Mouse (Mus musculus) frontal cortex, postnatal 14 days (tissue): ENCODE measurements around the gene Fam186b.

Experiments
- DNase-seq, 2 experiments: peaks; one replicate each; pipeline ENCODE4 v3.0.0; 2022; ENCODE audit warnings: low spot score in 2 of 2

The Fam186b gene

GRCm38 (mm10) chr15:99320168-99320674 is 24.5 kb upstream of the Fam186b start:
- no peak for DNase-seq

DNA sequence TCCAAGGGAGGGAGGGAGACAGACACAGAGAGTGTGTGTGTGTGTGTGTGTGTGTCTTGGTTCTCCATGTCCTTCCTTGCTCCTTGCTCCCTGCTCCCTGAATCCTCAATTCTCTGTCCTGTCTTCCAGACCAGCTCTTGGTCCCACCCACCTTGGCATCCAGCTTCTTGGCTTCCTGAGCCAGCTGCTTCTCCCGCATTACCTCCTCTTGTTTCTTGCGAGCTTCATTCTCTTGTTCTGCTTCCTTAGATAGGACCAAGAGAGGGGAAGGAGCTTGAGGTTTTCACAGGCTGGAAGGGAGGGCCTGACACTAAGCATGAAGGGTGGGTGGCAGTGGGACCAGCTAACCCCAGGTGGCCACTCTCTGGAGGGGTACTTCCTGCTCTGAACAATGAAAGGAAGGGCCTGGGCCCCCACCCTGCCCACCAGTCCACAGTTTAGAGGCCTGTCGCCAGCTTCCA is 23.8 kb upstream of the Fam186b start:
- DNase-seq = no peak

DNA sequence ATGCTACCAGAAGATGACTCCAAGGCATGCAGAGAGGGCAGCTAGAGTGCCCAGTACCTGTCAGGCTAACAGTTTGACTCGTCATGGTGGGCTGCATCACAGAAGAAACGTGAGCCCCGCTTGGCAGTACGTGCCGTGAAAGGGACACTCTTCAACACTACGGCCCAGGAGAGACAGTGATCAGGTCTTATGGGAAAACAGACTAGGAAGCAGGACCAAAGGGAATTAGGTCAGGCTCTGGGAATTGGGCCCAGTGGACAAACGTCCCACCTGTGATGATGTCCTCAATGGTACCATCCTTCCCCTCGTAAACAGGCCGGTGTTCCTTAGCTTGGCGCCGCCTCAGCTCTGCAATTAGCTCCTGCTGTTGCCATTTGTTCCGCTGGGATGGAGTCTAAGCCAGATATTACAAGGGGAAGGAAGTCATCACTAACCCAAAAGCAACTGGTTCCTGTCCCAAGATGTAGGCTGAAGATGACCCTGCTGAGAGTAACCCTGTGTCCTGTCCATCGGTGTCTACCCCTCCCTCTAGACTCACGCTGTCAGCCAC is 23.2 kb upstream of the Fam186b start:
- no peak for DNase-seq

DNA sequence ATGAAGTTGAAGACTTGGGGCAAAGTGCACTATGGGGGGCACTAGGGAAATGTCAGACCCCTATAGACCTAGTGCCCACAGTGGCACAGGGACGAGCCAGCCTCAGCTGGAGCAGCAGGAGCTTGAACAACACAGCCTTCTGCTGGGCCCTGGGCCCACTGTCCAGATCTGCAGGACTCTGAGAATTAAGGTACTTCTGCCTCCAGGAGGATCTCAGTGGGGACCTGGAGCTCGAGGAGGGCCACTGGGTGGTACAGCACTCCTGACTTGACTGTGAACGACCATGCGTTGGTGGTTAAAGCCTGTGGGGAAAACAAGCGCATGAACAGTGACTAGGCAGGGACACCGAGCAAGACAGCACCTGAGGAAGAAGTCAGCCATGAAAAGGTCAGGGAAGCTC is 22.4 kb upstream of the Fam186b start:
- no peak for DNase-seq

GRCm38 (mm10) chr15:99317267-99317651 is 21.6 kb upstream of the Fam186b start:
- no peak for DNase-seq

DNA sequence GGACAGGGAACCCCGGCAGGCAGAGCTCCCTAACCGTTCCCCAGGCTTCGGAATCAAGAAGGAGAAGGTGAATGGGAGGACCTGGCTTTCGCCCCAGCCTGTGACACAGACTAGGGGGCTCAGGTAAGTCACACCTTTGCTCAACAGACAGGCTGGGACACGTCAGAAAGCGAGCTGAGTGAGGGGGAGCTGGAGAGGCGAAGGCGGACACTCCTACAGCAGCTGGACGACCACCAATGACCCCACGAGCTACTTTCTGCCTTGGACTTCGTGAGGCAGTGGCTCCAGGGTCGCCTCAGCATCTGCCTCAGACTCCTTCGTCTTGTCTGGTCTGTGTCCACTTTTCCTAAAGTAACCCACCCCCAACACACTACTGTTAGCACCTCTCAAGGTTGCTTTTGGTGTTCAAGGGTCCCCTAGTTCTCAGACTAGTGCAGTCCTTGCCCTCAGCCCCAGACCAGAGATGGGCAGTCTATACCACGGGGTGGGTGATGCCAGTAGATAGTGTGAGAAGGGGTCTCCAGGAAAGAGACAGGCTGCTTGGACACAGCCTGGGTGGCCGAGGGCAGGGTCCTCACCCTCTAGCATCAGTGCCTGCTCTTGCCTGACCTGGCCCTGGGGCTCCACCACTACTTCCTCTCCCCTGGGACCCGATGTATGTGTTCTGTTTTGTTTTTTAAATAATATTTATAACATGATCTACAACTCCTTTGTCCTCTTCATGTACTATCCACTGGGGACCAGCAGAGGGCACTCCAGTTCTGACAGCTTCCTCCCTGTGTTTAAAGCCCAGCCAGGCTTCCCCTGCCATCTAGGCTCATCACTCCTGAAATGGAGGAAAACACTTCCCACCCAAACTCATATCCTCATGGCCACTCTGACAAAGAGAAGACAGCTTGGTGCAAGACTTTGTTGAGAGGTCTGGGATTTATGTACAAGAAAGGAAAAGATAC is 20.9 kb upstream of the Fam186b start:
- DNase-seq = peak; percentile 57 to 79

DNA sequence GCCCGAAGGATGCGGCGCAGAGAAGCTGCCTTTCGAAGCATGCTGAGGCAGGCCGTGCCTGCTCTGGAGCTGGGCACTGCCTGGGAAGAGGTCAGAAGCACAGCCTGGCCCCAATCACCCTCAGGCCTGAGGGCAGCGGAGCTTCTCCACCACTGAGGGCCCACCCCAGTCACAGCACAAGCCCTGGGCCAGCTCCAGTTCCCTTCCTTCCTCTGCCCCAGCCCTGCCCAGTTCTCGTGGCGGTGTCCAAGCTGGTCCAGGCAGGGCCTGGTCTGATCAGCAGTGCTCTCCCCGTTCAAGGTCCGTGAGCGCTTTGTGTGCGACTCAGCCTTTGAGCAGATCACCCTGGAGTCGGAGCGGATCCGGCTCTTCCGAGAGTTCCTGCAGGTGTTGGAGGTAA is 19.2 kb upstream of the Fam186b start:
- no peak for DNase-seq

DNA sequence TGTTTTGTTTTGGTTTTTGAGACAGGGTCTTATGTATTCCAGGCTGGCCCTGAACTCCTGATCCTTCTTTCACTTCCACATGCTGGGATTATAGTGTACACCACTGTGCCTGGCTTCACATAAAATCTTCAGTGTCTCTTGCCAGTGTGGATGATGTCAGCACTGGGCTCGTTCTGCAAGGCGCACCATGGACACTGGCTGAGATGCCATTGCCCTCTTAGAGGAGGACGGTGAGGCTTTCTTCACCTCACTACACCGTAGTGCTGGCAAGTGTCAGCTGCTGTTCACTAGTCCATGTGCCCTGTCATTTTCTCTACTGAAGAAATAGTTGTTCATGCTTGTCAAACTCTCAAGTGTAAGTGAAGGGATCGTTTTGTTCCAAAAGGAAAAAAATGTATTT is 14.9 kb upstream of the Fam186b start:
- no peak for DNase-seq

- DNase-seq = no peak
Measured at GRCm38 (mm10) chr15:99309549-99309948, 13.9 kb upstream of the Fam186b start.

DNA sequence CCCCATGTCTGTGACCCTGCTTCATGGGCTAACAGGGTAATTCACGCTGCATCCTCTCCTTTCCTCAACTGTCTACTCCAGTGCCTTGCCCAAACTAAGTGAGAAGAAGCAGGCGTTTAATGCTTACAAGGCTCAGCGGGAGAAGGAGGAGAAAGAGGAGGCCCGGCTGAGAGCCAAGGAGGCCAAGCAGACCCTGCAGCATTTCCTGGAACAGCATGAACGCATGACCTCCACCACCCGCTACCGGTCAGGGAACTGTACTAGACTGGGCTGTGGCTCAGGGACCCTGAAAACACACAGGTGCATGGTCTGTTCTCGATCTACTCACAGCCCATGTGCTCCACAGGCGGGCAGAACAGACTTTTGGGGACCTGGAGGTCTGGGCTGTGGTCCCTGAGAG is 11.8 kb upstream of the Fam186b start:
- DNase-seq = no peak

DNA sequence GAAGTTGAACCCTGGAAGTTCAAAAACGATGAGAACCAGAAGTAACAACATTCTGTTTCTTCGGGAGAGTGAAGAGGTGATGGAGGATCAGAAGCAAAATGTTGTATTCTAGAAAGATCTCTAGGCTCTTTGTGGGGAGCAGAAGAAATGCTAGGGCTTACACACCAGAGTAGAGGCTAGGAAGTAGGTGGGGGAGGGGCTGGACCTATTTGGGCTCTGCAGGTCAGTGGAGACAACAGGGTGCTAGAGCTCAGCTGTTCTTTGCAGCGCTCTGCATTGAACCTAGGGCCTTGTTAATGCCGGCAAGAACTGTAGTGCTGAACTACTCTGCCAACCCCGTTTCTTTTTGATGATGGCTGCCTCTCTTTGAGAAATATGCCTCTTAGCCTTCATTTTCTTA is 525 bp upstream of the Fam186b start:
- no peak for DNase-seq

- peak; percentile 93 to 95 for DNase-seq
Measured at GRCm38 (mm10) chr15:99294813-99295374, 794 bp downstream of the Fam186b start, which contains the start of gene Prpf40b. Gene Prpf40b, plus strand, starts transcription at chr15:99295087.

- no peak for DNase-seq
Measured at GRCm38 (mm10) chr15:99294287-99294686, 1.4 kb downstream of the Fam186b start.

GRCm38 (mm10) chr15:99290586-99290985 is 5.1 kb downstream of the Fam186b start:
- no peak for DNase-seq

GRCm38 (mm10) chr15:99285189-99285535 is 10.5 kb downstream of the Fam186b start:
- no peak for DNase-seq

DNA sequence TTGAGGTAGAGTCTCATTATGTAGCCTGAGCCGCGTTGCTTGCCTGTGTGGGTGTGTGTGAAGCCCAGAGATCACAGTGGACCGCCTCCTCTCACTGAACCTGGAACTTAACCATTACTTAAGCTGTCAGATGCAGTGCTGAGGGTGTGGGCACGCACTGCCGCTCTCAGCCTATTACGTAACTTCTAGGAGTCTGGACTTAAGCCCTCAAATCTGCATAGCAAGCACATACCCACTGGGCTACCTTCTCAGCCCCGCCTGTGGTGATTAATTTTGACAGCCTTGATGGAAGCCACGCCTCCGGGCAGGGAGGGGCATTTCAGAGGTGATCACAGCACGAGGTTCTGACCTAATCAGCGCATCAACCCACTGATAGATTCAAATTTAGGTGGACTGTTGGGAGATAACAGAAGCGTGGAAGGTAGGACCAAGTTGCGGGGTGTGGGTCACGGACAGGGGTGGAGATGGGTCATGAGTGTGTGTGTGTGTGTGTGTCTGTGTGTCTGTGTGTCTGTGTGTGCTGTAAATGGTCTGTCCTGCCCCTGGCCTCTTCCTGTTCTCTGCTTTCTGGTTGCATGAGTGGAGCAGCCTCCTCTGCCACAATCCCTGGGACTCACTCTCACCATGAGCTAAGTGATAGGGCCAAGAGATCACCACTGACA is 11.0 kb downstream of the Fam186b start:
- DNase-seq = no peak

DNA sequence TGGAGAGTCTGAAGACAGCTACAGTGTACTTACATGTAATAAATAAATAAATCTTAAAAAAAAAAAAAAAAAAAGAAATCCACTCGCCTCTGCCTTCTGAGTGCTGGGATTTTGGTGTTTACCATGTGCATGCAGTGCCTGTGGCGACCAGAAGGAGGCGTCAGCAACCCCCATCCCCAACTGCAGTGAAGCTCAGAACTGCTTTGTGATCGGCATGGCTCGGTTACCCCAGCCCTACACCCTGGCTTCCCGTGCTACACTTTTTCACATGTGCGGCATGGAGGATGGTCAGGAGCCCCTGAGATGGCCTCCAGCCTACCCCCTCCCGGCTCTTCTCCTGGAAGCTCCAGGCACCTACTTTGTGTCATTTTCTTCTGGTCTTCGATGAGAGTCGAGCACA is 12.2 kb downstream of the Fam186b start:
- DNase-seq = no peak

DNA sequence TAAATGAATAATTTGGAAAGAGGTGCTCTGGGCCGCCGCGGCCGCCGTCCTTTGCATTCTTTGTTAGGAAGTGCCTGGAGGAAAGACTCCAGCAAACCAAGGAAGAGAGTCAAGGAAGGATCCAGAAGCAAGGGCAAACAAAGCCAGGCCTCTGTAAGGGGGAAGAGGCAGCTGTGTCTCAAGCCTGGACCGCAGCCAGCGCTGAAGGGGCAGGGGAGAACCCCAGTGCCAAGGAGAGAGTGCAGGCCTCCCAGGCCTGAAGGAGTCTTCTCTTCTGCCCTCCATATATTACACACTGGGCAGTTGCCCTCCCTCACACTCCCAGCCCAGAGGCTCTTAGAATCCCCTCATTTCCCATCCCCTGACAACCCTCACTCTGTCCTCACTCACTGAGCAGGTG is 17.4 kb downstream of the Fam186b start:
- no peak for DNase-seq

- DNase-seq = no peak
Measured at GRCm38 (mm10) chr15:99276095-99276494, 19.6 kb downstream of the Fam186b start.

DNA sequence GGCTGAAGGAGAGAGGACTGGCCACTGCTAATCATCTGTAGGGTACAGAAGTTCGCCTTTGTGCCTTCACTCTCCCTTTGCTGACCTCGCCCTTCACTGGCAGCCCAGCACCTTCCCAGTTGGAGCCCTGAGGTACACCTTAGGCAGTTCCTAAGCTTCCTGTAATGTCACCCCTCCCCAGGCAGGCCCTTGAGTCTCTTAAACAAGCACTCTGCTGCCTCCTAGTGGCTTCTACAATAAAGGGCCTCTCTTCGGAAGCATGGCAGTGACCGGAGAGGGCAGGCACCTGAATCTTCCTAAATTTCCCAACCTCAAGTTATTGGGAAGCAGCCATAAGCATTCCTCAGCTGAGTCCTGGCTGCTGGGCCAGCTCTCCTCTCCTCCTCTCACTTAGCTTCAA is 30.0 kb downstream of the Fam186b start:
- DNase-seq = peak in 1 of 2 experiments; percentile 54

GRCm38 (mm10) chr15:99264363-99264762 is 31.3 kb downstream of the Fam186b start:
- no peak for DNase-seq

- no peak for DNase-seq
Measured at GRCm38 (mm10) chr15:99262702-99263101, 33.0 kb downstream of the Fam186b start.
